Mouse (Mus musculus): ENCODE results near the gene Lsm7.

Gene Lsm7

GRCm38 (mm10) chr10:80876028-80876427 lies 21.0 kb upstream of the Lsm7 start:
- DNase-seq (ENCODE audit: low spot score), result peak; percentile 56

- no peak for DNase-seq (ENCODE audit: low spot score)
Measured at GRCm38 (mm10) chr10:80874035-80874434, 19.0 kb upstream of the Lsm7 start.

- no peak for DNase-seq (ENCODE audit: low spot score)
Measured at GRCm38 (mm10) chr10:80871581-80871980, 16.6 kb upstream of the Lsm7 start, which contains the start of gene Tmprss9. Gene Tmprss9 (plus strand): TSS chr10:80871848.

- DNase-seq (ENCODE audit: low spot score), result no peak
Measured at GRCm38 (mm10) chr10:80870993-80871392, 16.0 kb upstream of the Lsm7 start.

GRCm38 (mm10) chr10:80864446-80864845 lies 9.4 kb upstream of the Lsm7 start:
- DNase-seq (ENCODE audit: low spot score), result no peak

GRCm38 (mm10) chr10:80862305-80862704 lies 7.3 kb upstream of the Lsm7 start:
- DNase-seq (ENCODE audit: low spot score), result no peak

GRCm38 (mm10) chr10:80858350-80858935 lies 3.4 kb upstream of the Lsm7 start:
- DNase-seq (ENCODE audit: low spot score), result no peak

- no peak for DNase-seq (ENCODE audit: low spot score)
Measured at GRCm38 (mm10) chr10:80857848-80858247, 2.8 kb upstream of the Lsm7 start.

GRCm38 (mm10) chr10:80857386-80857785 lies 2.4 kb upstream of the Lsm7 start:
- no peak for DNase-seq (ENCODE audit: low spot score)

GRCm38 (mm10) chr10:80856908-80857307 lies 1.9 kb upstream of the Lsm7 start:
- no peak for DNase-seq (ENCODE audit: low spot score)

- no peak for DNase-seq (ENCODE audit: low spot score)
Measured at GRCm38 (mm10) chr10:80856267-80856666, 1.3 kb upstream of the Lsm7 start.

- DNase-seq (ENCODE audit: low spot score), result no peak
Measured at GRCm38 (mm10) chr10:80855749-80856073, 702 bp upstream of the Lsm7 start.

GRCm38 (mm10) chr10:80848571-80848970 lies 6.4 kb downstream of the Lsm7 start:
- DNase-seq (ENCODE audit: low spot score), result peak; percentile 61

- DNase-seq (ENCODE audit: low spot score), result no peak
Measured at GRCm38 (mm10) chr10:80845732-80846131, 9.3 kb downstream of the Lsm7 start.

- no peak for DNase-seq (ENCODE audit: low spot score)
Measured at GRCm38 (mm10) chr10:80845055-80845693, 9.8 kb downstream of the Lsm7 start.

- no peak for DNase-seq (ENCODE audit: low spot score)
Measured at GRCm38 (mm10) chr10:80843931-80844547, 11.0 kb downstream of the Lsm7 start, which contains the start of gene Lingo3. Gene Lingo3 (minus strand): TSS chr10:80844039.

- DNase-seq (ENCODE audit: low spot score), result no peak
Measured at GRCm38 (mm10) chr10:80843087-80843930, 11.7 kb downstream of the Lsm7 start.

- no peak for DNase-seq (ENCODE audit: low spot score)
Measured at GRCm38 (mm10) chr10:80842334-80842733, 12.7 kb downstream of the Lsm7 start.

- DNase-seq (ENCODE audit: low spot score), result no peak
Measured at GRCm38 (mm10) chr10:80841685-80842084, 13.3 kb downstream of the Lsm7 start.

GRCm38 (mm10) chr10:80839848-80840247 lies 15.2 kb downstream of the Lsm7 start:
- no peak for DNase-seq (ENCODE audit: low spot score)

- no peak for DNase-seq (ENCODE audit: low spot score)
Measured at GRCm38 (mm10) chr10:80838346-80838912, 16.6 kb downstream of the Lsm7 start.

GRCm38 (mm10) chr10:80837827-80838226 lies 17.2 kb downstream of the Lsm7 start:
- no peak for DNase-seq (ENCODE audit: low spot score)

Measured in lung, postnatal 25 days (tissue).